Mouse (Mus musculus) T-helper 1 cell (primary cell): Measurements from ENCODE around the gene Hist1h3f.
"Not testable (repeated sequence)": the region's sequence is repeated elsewhere in the genome, so short reads cannot be mapped to it uniquely, and the experiment has no call there.

Source experiments
- in situ Hi-C: fragments of 300-600 bp; cut with MboI, MseI; formaldehyde crosslinking; loops from one replicate; pipeline ENCODE4 v1.15.1; 2025; ENCODE audit warnings: high pct_unique_total_duplicates

Gene Hist1h3f

DNA sequence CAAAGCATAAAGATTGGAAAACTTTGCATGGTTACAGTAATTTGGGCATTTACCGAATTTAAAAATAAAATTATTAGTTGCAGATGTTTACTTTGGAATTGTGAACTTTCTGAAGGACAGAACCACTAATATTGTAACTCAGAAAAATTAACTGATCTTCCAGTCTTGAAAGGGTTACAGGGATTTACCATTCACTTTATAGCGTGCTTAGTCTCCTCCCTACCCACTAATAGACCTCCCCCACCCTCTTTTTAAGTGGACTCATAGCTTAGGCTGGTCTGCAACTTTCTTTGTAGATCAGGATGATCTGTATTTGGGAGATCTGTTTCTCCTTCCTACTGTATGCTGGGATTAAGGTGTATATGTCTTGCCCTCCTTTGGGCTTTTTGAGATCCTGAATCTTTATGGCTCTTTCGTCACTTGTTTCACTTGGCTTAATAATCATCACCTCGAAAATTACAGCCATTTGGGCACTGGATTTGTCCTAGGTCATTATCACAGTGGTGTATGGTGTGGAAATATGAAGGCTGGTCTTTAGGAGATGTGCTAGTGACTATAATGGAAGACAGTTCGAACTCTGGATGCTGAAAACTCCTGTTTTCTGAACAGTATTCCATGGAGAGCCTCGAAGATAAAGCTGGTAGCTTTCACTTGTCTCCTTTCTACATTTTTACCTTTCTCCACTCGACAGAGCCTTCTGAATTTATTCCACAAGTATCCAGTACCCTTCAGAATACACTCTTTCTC is 7.6 kb upstream of the Hist1h3f start:
- in situ Hi-C loops: loop anchor here (5.0 kb wide), 1 partner anchor 1819 kb away; the partner anchor contains the start of genes Hist1h2ai, Hist1h2bl and Hist1h3h

DNA sequence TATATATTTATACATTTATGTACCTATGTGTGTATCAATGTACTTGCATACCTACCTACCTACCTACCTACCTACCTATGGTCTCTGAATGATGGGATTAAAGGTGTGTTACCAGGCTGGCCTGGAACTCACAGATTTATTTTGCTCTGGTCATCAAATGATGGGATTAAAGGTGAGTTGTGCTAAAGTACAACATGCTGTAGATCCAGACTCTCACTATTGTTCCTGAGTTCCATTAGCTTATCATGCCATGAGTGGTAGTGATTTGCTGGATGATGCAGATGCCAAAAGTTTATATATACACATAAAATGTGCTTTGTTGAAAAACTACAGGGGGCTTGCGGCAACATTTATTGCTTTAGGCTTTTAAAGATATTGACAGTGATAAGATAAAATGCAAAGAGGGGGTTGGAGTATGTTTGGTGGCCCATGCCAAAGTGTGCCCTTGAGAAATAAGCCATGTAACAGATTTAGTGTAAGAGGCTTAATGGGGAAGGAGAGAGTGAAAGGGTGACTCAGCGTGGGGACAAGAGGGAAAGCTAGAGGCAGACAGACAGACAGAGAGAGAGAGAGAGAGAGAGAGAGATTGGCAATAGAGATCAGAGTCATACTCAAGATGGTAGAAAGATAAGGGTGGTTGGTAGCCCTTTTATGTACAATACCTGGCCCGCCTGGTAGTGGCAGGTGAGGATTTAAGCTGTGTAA is 6.7 kb upstream of the Hist1h3f start:
- in situ Hi-C loops: loop anchor here (5.0 kb wide), 1 partner anchor 1820 kb away; the partner anchor contains the start of genes Hist1h2ai, Hist1h2bl and Hist1h3h

DNA sequence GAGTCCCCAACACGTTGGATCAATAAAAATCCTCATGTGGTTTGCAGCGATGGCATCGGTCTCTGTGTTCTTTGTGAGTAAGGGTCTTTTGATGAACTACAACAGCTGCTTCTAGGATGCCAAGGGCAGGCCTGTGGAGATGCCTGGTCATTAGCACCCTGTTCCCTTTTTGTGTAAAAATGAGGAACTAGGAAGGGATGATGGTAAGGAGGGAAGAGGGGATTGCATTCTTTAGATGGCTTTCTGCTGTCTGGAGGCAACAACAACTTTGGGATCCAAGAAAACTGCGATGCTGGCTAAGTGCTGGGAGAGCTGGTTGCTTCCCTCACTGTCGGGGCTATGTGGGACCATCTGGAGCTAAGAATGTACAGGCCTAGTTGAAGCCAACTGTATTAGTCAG is 5.6 kb upstream of the Hist1h3f start:
- in situ Hi-C loops: loop anchor here (5.0 kb wide), 1 partner anchor 1821 kb away; the partner anchor contains the start of genes Hist1h2ai, Hist1h2bl and Hist1h3h

DNA sequence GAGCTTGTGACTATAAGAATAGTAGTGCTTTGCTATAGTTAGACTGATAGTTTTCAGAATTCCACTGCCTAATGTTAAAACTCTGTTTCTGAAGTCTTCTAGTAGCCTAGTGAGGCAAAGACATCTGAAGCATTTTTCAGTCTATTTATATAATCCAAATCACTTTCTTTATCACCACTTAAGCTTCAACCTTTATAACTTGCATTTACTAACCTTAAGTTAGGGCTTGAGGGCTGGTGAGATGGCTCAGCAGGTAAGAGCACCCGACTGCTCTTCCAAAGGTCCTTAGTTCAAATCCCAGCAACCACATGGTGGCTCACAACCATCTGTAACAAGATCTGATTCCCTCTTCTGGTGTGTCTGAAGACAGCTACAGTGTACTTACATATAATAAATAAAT is 4.0 kb upstream of the Hist1h3f start:
- in situ Hi-C loops: loop anchor here (5.0 kb wide), 1 partner anchor 1823 kb away; the partner anchor contains the start of genes Hist1h2ai, Hist1h2bl and Hist1h3h

DNA sequence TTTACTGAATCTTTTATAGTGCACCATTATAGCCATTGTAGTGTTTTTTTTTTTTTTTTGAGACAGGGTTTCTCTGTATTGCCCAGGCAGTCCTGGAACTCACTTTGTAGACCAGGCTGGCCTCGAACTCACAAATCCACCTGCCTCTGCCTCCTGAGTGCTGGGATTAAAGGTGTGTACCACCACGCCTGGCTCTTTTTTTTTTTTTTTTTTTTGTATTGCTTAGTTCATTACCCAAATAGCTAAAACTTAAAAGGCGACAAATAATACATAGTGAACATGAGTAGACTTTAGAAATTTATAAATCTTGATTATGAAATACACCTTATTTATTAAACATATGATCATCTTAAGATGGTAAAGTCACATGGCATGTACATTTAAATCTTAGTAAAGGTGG is 2.4 kb upstream of the Hist1h3f start:
- in situ Hi-C loops: no loop called here

DNA sequence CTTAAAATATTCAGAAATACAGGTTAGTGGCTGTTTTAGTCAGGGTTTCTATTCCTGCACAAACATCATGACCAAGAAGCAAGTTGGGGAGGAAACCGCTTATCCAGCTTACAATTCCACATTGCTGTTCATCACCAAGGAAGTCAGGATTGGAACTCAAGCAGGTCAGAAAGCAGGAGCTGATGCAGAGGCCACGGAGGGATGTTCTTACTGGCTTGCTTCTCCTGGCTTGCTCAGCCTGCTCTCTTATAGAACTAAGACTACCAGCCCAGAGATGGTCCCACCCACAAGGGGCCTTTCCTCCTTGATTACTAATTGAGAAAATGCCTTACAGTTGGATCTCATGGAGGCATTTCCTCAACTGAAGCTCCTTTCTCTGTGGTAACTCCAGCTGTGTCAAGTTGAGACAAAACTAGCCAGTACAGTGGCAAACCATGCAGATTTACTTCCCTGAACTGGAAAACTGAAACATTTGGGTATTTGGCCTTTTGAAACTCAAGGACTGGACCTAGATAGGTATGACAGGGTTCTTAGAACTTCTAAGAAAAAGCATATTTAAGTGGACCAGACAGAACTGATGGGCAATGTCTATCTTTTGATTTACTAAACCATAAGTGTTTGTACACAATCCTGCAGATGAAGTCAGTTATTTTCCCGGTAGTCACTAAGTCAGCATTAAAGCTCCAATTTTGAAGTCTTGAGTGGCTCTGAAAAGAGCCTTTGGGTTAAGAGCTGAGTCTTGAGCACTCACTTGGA is 1.4 kb upstream of the Hist1h3f start:
- in situ Hi-C loops: not testable (repeated sequence)

DNA sequence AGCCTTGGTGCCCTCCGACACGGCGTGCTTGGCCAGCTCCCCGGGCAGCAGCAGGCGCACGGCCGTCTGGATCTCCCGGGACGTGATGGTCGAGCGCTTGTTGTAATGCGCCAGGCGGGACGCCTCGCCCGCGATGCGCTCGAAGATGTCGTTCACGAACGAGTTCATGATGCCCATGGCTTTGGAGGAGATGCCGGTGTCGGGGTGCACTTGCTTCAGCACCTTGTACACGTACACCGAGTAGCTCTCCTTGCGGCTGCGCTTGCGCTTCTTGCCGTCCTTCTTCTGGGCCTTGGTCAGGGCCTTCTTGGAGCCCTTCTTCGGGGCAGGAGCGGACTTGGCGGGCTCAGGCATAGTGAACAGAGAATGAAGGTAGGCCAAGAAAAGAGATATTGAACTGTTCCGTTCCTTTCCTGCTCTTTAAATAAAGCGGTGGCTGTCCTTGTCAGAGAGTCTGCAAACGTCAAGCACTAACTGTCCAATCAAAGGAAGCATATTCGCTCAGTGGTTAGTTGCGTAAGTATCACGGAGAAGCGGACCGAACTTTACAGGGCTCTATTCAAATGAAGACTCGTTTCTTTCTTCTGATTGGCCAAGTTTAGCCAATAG is 749 bp upstream of the Hist1h3f start, which contains the start of gene Hist1h2bh:
Hist1h2bh (minus strand) TSS at position 394 of the 609 bp plus-strand sequence.
- in situ Hi-C loops: not testable (repeated sequence)

DNA sequence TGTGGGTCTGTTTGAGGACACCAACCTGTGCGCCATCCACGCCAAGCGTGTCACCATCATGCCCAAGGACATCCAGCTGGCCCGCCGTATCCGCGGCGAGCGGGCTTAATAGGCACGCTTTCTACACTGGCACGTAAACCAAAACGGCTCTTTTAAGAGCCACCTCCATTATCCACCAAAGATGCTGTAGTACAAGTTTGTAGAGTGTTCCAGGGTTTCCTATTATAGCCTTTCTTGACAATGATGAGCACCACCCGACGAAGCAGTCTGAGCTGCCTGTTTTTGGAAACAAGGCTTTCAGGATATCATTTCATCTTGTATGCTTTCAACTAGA is 902 bp downstream of the Hist1h3f start:
- in situ Hi-C loops: not testable (repeated sequence)

DNA sequence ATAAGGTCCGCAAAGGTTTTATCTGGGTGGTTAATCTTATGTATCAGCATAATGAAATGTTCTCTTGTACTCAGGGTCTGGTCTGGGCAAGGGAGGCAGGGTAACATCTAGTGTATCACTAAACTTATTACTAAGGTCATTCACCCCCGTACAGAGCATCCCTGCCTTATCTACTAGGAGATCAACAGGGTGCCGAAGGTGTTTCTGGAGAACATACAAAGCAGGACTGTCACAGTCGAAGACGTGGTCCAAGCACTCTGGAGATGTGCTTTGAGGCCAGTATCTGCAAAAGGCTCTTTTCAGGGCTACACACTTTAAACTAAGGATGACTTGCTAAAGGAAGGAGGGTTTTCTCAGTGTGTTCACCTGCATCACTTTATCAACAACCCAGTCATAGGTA is 2.8 kb downstream of the Hist1h3f start:
- in situ Hi-C loops: no loop called here

DNA sequence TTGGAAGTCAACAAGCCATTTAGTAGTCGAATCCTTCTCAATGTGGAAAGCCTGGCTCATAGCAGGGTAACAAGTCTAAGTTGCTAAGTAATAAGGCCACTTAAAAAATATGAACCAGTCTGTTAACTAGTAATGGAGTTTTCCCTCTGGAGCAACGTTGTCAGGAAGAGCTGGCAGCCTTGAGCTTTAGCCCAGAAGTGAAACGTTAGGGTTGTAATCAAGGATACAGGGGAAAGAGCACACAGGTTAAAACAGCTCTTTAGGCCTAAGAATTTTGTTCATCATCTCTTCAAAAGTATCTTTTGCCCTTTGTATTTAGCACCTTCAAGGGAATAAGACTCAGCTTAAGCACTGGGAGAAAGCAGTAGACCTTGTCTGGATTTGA is 6.9 kb downstream of the Hist1h3f start:
- in situ Hi-C loops: no loop called here

DNA sequence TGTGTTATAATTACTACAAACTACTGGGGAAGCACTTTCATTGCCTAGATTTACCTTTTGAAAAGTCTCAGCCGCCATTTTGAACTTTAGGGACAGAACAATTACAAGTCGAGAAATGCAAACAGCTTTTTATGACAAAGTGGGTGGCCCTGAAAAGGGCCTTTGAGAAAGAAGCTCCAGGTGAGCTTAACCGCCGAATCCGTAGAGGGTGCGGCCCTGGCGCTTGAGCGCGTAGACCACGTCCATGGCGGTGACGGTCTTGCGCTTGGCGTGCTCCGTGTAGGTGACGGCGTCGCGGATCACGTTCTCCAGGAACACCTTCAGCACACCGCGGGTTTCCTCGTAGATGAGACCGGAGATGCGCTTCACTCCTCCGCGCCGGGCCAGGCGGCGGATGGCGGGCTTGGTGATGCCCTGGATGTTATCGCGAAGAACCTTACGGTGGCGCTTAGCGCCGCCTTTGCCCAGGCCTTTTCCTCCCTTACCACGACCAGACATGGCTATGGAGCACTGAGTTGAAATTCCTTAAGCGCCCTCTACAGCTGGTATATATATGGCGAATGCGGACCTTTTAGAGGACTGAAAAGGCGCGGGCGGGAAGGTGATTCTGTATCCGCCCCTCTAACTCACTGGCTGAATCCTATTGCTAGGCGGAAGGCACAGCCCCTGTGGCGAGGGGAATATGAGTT is 7.4 kb downstream of the Hist1h3f start, which contains the start of gene Hist1h4f:
Hist1h4f (minus strand) TSS at position 503 of the 689 bp plus-strand sequence.
- in situ Hi-C loops: not testable (repeated sequence)

DNA sequence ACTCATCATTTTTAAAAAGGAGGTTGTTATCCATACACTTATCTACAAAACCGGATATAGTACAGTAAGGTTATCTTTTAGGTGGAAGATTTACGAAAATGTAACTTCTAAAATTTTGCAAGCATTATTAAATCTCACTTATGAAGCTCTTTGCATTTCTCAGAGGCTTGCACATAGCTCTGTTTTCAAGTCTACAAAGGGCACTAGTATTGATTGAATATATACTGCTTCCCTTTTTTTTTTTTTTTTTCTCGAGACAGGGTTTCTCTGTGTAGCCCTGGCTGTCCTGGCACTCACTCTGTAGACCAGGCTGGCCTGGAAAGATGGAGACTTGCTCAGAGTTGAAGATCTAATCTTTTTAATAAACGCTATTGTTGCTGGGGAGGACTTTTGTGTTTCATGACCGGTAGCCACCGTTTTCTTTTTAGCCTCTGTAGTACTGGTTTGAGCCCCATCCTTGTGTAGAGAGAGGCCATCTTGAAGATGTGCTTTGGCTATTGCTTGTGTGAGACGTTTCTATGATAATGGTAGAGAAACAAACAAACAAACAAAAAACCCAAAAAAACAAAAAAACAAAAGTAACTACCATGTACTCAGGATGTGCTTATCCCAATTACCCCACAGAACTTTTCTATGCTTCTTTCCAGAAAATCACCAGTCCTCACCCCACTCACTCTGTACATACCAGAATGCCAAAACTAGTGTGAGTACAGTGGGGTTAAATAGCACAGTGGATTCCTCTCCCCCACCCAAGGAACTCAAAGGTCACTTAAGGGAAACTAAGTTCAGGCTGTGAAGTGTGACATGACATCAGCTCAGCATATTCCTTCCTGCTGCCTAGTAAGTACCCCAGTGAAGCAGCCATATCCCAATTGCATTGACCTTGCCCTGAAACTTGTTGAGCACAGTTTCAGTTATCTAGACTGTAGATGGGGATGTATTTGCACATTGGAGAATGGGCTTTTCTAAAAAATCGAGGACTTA is 8.4 kb downstream of the Hist1h3f start:
- in situ Hi-C loops: no loop called here

DNA sequence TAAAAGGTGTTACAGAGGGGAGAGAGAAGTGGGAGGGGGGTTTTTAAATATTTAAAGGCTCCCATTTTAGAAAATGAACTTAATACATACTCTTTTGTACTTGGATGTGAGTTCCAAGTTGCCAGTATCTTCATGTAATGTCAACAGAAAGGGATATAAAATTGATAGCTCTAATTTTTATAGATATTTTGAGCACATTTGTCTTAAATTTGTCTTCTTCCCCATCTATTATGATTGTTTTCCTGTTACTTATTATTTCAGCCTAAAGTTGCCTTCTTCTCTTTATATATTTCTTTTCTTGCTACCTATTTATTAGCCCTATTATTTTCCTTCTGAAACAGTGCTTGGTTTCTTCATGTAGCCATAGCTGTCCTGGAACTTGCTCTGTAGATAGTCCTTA is 9.1 kb downstream of the Hist1h3f start, which contains the start of gene Hist1h1d:
Hist1h1d (plus strand) TSS at position 301 of the 400 bp plus-strand sequence.
- in situ Hi-C loops: no loop called here

DNA sequence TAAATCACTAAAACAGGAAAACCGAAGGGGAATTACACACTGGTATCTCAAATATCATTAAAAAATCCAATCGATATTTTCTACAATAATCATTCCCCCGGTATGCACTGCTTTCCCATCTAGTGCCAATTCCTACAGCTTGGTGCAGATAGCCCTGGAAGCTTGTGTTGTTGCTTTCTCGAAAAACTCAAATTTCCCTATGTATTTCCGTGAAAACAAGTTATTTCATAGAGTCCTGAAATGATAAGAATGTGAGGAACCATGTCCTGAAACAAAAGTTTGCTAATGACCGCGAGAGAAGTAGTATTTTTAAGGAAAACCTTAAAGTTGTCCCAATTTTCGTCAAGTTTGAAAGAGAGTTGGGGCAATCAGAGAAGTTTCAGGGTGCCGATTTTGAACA is 10.5 kb downstream of the Hist1h3f start:
- in situ Hi-C loops: no loop called here

DNA sequence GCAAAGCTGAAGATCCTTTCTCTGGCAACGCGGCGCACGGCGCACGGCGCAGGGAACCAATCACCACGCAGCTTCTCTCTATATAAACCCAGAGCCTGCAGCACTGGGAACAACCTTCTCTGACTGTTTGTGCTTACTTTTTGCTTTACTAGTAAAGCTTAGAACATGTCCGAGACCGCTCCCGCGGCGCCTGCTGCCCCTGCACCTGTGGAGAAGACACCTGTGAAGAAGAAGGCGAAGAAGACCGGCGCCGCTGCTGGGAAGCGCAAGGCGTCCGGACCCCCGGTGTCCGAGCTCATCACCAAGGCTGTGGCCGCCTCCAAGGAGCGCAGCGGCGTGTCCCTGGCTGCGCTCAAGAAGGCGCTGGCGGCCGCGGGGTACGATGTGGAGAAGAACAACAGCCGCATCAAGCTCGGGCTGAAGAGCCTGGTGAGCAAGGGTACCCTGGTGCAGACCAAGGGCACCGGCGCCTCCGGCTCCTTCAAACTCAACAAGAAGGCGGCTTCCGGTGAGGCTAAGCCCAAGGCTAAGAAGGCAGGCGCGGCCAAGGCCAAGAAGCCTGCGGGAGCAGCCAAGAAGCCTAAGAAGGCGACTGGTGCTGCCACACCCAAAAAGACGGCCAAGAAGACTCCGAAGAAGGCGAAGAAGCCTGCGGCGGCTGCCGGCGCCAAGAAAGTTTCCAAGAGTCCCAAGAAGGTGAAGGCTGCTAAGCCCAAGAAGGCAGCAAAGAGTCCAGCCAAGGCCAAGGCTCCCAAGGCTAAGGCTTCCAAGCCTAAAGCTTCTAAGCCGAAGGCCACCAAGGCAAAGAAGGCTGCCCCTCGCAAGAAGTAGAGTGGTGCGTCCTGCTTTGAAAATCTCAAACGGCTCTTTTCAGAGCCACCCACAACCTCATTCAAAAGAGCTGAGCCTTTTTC is 11.3 kb downstream of the Hist1h3f start:
- in situ Hi-C loops: no loop called here

DNA sequence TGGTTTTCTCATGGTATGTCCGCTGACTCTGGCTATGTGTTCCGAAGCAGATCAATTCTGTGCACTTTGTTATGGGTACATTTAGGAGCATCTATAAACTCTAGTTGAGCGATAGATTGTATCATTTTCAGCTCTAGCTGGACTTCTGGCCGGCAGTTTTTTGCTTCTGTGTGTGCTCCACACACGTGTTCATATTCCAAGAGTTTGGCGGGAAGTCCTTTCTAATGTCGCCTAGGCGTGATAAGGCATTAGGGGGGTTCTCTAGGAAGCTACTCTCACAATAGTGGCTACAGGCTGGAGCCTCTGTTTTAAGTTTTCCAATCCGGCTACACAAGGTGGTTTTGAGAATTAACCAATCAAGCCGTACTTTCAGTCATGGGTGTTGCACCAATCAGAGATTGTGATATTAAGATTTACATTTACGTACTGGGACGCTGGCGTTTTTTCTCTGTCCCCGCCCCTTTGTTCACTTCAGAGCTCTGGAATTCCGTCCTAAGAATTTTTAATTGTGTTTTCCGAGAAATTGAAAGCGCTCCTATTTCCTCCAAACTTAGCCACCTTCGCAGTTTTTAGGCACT is 12.1 kb downstream of the Hist1h3f start:
- in situ Hi-C loops: no loop called here

DNA sequence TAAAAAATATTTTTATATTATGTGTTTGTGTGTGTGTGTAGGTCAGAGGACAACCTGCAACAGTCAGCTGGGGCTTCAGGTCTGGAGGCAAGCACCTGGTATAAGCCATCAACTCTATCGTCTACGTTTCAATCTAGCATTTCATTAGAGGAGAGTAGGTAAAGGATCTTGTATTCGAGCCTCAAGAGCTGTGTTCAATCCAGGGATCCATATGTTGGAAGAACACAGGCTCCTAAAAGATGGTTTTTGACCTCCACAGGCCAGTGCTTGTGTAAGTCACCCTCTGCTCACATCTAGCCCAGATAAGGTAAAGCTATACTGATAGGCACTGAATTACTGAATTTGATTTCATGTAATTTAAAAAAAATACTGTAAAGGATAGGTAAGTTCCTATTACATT is 13.1 kb downstream of the Hist1h3f start:
- in situ Hi-C loops: no loop called here

DNA sequence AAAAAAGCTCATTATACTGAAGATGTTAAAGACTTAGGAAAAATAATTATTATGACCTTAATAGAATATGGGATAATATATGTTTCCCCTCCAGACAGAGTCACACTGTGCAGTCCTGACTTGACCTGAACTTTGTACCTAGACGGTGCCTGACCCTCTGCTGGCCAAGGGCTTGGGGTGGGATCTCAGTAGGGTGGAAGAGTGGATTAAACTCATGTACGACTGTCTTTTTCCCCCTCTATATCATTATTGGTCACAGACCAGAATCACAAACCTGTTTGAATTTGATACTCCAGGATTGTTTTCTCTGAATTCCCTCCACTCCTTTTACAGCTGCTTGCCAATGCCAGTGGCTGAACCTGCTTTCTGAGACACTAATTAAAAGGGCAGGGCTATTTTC is 16.8 kb downstream of the Hist1h3f start:
- in situ Hi-C loops: not testable (repeated sequence)
